Mouse (Mus musculus) liver, adult 2 months (tissue): Measurements from ENCODE around the gene Vps41.

ENCODE experiments used
- CTCF ChIP-seq: fragments of 200-500 bp; IDR thresholded peaks from 2 replicates; pipeline ENCODE4 v1.5.1; 2011; ENCODE audit warnings: low read depth, low read length, control low read depth
- POLR2A ChIP-seq: fragments of 200-500 bp; IDR thresholded peaks from 2 replicates; pipeline ENCODE4 v1.6.1; 2011; ENCODE audit warnings: low read length, control low read depth; ENCODE audit not compliant: insufficient read depth; ENCODE audit errors: extremely low read depth

DNA sequence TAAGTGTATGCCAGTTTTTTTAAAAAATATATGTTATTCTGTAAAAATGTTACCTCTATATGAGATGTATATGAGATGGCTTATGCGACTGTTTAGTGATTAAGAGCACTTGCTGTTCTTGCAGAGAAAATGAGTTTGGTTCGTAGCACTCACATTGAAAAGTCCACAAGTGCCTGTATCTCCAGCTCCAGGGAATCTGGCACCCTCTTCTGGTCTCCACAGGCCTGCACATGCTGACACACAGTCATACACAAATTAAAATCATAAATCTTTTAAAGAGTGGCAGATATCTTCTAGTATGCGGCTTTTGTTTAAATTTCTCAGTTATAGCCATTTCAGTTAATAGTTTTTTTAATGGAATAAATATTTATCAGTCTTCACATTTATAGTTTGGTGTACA is 40.9 kb downstream of the Vps41 start:
- TF ChIP-seq CTCF (peak; percentile 54; the same call in 1 of the 2 replicates), POLR2A (no peak)
